Mouse (Mus musculus): ENCODE data around the gene Krtap1-4.
A peak's percentile ranks its signal among the peaks of the same experiment; 100 is the strongest.

The Krtap1-4 gene

DNA sequence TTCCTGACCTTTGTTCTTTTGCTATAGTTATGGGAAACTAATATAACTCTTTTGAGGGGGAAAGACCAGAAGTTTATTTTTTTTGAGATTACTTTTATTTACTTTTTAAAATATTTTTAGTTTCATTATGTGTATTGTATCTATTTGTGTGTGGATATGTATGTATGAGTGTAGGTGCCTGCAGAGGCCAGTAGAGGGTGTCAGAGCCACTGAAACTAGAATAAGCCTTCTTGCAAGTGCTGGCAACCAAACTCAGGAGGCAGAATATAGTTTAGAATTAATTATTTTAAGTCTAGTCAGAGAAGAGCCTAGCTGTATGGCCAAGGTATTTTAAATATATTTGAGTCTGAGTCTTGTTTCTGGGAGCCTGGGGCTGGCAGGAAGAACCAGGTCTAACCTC is 35.6 kb downstream of the Krtap1-4 start:
- no peak for DNase-seq

DNA sequence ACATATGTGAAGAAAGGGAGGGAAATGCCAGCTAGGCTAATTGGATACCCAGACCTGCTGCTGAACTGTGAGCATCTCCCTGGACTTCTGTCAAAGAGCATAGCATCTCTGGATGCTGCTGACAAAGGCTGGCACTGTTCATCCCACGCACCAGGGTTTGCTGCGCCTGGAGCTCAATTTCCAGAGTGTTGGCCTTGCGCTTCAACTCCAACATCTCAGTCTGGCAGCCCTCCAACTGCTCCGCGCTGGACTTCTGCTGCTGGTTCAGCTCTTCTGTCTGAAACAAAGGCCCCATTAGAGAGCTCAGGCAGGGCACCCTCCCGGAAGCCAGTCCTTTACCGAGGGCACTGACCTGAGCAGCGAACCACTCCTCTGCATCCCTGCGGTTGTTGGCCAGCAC is 43.7 kb downstream of the Krtap1-4 start:
- DNase-seq: peak; percentile 41

Measured in cerebellum, adult 9-11 months (tissue).